Mouse (Mus musculus) lung, adult 2 months (tissue): ENCODE measurements around the gene Purb.

Experiments used
- CTCF ChIP-seq: fragments of 200-500 bp; IDR thresholded peaks from 2 replicates; pipeline ENCODE4 v1.5.1; 2011; ENCODE audit warnings: mild to moderate bottlenecking, low read length, control low read depth; ENCODE audit not compliant: insufficient read depth
- POLR2A ChIP-seq: fragments of 200-500 bp; IDR thresholded peaks from 2 replicates; pipeline ENCODE4 v1.6.1; 2011; ENCODE audit warnings: low read depth, mild to moderate bottlenecking, control low read depth, low read length, borderline replicate concordance; ENCODE audit errors: extremely low read depth

DNA sequence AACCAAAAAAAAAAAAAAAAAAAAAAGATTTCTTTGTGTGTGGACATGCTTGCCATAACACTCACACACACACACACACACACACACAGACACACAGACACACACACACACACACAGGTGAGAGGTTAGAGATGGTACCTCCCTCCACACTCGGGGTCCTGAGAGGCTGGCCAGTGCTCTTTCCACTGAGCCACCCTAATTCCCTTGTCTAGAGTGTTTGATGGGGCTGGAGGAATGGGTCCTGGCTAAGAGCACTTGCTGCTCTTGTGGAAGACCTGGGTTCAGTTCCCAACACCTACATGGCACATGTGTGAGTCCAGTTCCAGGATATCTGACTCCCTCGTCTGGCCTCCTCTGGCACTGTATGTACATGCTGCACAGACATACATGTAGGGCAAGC, 38.0 kb downstream of the Purb start:
- TF ChIP-seq CTCF (no peak), POLR2A (no peak)
